Mouse (Mus musculus) cerebellum, adult 2 months (tissue): ENCODE data around the gene Pramel7. TPM values are rescaled to one million over a fixed set of nuclear protein-coding genes. Genes with fewer than 3 reads are reported as not detected.
A peak's percentile ranks its signal among the peaks of the same experiment; 100 is the strongest.
"Not testable (repeated sequence)": the region's sequence is repeated elsewhere in the genome, so short reads cannot be mapped to it uniquely, and the experiment has no call there.

Source experiments
- DNase-seq, 2 experiments: peaks; one replicate each; pipeline ENCODE4 v3.0.0; 2021
- H3K27ac ChIP-seq: fragments of 200-500 bp; 2 replicates; pipeline ENCODE4 v1.5.1; 2012; ENCODE audit warnings: low read length, control low read depth, inconsistent platforms; ENCODE audit not compliant: insufficient read depth
- H3K27me3 ChIP-seq: fragments of 200-500 bp; 2 replicates; pipeline ENCODE4 v1.6.1; 2012; ENCODE audit warnings: inconsistent platforms, mild to moderate bottlenecking, low read length, moderate library complexity; ENCODE audit not compliant: control insufficient read depth, insufficient read depth
- H3K4me1 ChIP-seq: fragments of 200-500 bp; 2 replicates; pipeline ENCODE4 v1.6.1; 2011; ENCODE audit warnings: low read length; ENCODE audit not compliant: control insufficient read depth, insufficient read depth
- H3K4me3 ChIP-seq: fragments of 200-500 bp; replicated peaks from 2 replicates; pipeline ENCODE3; 2011; ENCODE audit warnings: mild to moderate bottlenecking, low read depth, low read length, control low read depth; ENCODE audit not compliant: insufficient read depth
- CTCF ChIP-seq: fragments of 200-500 bp; IDR thresholded peaks from 2 replicates; pipeline ENCODE4 v1.5.1; 2011; ENCODE audit warnings: low read depth, mild to moderate bottlenecking, control low read depth, low read length, moderate library complexity, borderline replicate concordance; ENCODE audit not compliant: insufficient read depth
- POLR2A ChIP-seq: fragments of 200-500 bp; IDR thresholded peaks from 2 replicates; pipeline ENCODE4 v1.6.1; 2011; ENCODE audit warnings: low read length, control low read depth, borderline replicate concordance; ENCODE audit not compliant: insufficient read depth
- WGBS: fragments of 180-500 bp; shearing (Covaris S2); methylation state at CpG from one replicate; pipeline ENCODE4 v1.1.7; 2018; 5-methylcytosine and 5-hydroxymethylcytosine counted together
- polyA plus RNA-seq: library from polyadenylated mRNA; depleted of rRNA; stranded (reverse); fragments of >200 nt; gene quantifications from 2 replicates; pipeline ENCODE4 v1.2.3, GENCODE M21; 2012; rRNA removed

Pramel7 gene
- polyA plus RNA-seq = not detected in 2 replicates

- not testable (repeated sequence) for H3K27me3 ChIP-seq, H3K27ac ChIP-seq, DNase-seq, H3K4me1 ChIP-seq, H3K4me3 ChIP-seq
- WGBS = 75% methylated on average over 4 of the region's 5 CpGs
These were observed at the start of gene Pramel7 for GRCm38 (mm10) chr2:87496993-87497392. Gene Pramel7 (minus strand): TSS chr2:87497093.

- no peak within 1 kb of the TSS for H3K4me3 ChIP-seq
- H3K27ac ChIP-seq = no peak within 1 kb of the TSS
- DNase-seq = no peak
- whole genome bisulfite sequencing = 81% methylated on average over 1 of the region's 1 CpGs
- TF ChIP-seq POLR2A (no peak), CTCF (no peak)
- H3K4me1 ChIP-seq = no peaks in the 10 kb centered on the region
- no peaks in the 10 kb centered on the region for H3K27me3 ChIP-seq
These were observed 48.5 kb upstream of the Pramel7 start, which contains the start of gene Olfr1128 for GRCm38 (mm10) chr2:87545442-87545841. Gene Olfr1128 (minus strand): TSS chr2:87545542.

- WGBS = 52% methylated on average over 2 of the region's 2 CpGs
These were observed 37.9 kb upstream of the Pramel7 start for GRCm38 (mm10) chr2:87534826-87535225.

GRCm38 (mm10) chr2:87531496-87531895, 34.6 kb upstream of the Pramel7 start, which contains the start of gene Olfr153:
Gene Olfr153 (plus strand): TSS chr2:87531796.
- Histone ChIP-seq H3K4me3 (no peak within 1 kb of the TSS), H3K4me1 (no peaks in the 10 kb centered on the region), H3K27ac (no peak within 1 kb of the TSS), H3K27me3 (no peaks in the 10 kb centered on the region)
- TF ChIP-seq CTCF = no peak
- TF ChIP-seq POLR2A = no peak
- no peak for DNase-seq

More at GRCm38 (mm10) chr2:87534826-87535225, 37.9 kb upstream of the Pramel7 start:
- H3K4me1 ChIP-seq = no peaks in the 10 kb centered on the region
- no peak for TF ChIP-seq CTCF
- H3K4me3 ChIP-seq = no peak overlapping the region
- no peaks in the 10 kb centered on the region for H3K27me3 ChIP-seq
- no peak overlapping the region for H3K27ac ChIP-seq
- DNase-seq = no peak

GRCm38 (mm10) chr2:87525899-87526616, 29.2 kb upstream of the Pramel7 start:
- WGBS = 36% methylated on average over 39 of the region's 39 CpGs
- DNase-seq = peak in 1 of 2 experiments; percentile 17
- not testable (repeated sequence) for H3K4me3 ChIP-seq

GRCm38 (mm10) chr2:87520651-87521050, 23.8 kb upstream of the Pramel7 start:
- Histone ChIP-seq H3K27me3 (no peaks in the 10 kb centered on the region), H3K4me1 (no peaks in the 10 kb centered on the region), H3K4me3 (no peak overlapping the region), H3K27ac (no peak overlapping the region)
- 47% methylated on average over 4 of the region's 4 CpGs for WGBS
- DNase-seq = no peak
- TF ChIP-seq POLR2A (no peak), CTCF (no peak)

More at GRCm38 (mm10) chr2:87525899-87526616, 29.2 kb upstream of the Pramel7 start:
- not testable (repeated sequence) for H3K27ac ChIP-seq, H3K27me3 ChIP-seq, H3K4me1 ChIP-seq

- no peak for DNase-seq
- Histone ChIP-seq H3K27ac (no peak overlapping the region), H3K4me1 (no peaks in the 10 kb centered on the region), H3K27me3 (no peaks in the 10 kb centered on the region), H3K4me3 (no peak overlapping the region)
- TF ChIP-seq CTCF (no peak), POLR2A (no peak)
- 90% methylated on average over 3 of the region's 3 CpGs for WGBS
These were observed 19.7 kb upstream of the Pramel7 start for GRCm38 (mm10) chr2:87516581-87516980.

GRCm38 (mm10) chr2:87515457-87516060, 18.7 kb upstream of the Pramel7 start:
- Histone ChIP-seq H3K27me3 (no peaks in the 10 kb centered on the region), H3K27ac (no peak overlapping the region), H3K4me3 (no peak overlapping the region), H3K4me1 (no peaks in the 10 kb centered on the region)
- 83% methylated on average over 7 of the region's 8 CpGs for whole genome bisulfite sequencing
- TF ChIP-seq POLR2A (no peak), CTCF (no peak)
- no peak for DNase-seq
